Mouse (Mus musculus): Measurements from ENCODE around the gene Snx4.
"Not testable (repeated sequence)": the region's sequence is repeated elsewhere in the genome, so short reads cannot be mapped to it uniquely, and the experiment has no call there.

The Snx4 gene

DNA sequence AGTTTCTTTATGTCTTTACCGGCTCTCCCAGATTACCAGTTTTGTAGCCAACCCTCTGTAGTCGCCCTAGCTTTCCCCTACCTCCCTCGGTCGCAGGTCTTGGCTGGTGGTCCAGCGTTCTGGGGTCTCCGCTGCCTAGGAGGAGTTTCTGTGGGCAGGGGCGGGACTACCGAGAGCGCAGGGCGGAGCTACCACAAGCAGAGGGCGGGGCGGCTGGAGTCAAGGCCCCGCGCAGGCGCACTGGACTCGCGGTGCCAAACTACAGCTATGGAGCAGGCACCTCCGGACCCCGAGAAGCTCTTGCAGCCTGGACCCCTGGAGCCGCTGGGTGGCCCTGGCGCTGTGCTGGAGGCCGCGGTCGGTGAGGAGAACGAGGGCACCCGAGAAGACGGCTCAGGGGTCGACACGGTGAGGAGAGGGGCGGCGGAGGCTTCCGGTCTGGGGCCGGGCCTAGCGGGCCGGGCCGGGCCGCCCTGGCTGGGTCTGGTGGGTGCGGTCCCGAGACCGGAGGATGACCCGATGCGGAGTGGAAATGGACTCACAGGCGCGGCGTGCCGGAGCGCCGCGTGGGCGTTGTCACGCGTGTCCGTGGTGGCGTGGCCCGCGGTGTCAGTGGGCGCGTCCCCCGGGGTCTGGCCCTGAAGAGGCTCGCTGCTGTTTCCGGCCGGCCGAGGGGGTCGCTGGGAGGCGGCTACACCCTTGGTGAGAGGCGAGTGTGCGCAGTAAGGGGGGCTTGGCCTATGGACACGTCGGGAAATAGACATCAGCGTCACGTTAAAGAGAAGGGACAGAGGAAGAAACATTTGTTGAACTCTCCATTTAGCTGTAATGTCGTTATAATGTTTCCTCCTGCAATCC is at the start of gene Snx4:
TSS of gene Snx4 (plus strand) at position 249 of the 858 bp plus-strand sequence.
- peak; percentile 94 for DNase-seq (ENCODE audit: low spot score)

DNA sequence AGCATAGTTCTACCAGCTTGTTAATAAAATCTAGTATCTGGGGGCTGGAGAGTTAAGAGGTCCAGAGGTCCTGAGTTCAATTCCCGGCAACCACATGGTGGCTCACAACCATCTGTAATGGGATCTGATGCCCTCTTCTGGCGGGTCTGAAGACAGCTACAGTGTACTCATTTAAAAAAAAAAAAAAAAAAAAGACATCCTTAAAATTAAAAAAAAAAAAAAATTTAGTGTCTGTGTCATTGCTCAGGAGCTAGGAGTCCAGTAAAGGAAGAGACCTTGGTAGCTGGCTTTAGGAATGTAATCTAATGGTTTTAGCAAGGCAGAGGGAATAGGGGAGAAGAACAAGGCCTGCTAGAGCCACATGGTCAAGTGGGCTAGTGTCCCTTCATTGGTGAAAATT is 40.4 kb upstream of the Snx4 start:
- DNase-seq (ENCODE audit: low spot score): no peak

DNA sequence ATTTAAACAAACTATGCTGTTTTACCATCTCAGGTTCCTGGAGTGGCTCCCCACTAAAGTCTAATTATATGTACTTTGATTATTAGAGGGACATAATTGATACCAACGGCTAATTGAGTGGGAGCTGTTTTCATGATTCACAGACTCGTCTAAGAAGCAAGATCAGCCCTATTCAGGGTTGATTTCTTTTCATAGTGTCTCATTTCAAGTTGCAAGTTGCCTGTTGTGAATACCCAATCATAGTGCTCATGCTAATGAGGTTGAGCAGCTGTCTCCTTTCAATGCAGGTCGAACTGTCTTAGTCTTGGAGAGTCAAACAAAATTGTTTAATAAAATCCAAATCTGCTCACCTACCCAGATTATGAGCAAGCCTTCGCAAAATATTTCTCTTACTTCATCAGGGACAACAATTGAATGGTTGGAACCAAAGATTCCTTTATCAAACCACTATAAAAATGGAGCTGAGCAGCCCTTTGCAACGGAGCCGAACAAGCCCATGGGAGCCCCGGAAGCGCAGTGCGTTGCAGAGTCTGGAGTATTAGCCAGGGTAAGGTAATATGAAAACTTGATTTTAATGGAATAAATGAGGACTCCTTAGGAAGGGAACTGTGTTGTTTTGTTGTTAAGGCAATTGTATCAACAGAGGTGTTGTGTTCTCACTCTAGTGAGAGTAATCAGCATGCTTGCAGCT is 34.8 kb upstream of the Snx4 start:
- DNase-seq (ENCODE audit: low spot score): no peak

DNA sequence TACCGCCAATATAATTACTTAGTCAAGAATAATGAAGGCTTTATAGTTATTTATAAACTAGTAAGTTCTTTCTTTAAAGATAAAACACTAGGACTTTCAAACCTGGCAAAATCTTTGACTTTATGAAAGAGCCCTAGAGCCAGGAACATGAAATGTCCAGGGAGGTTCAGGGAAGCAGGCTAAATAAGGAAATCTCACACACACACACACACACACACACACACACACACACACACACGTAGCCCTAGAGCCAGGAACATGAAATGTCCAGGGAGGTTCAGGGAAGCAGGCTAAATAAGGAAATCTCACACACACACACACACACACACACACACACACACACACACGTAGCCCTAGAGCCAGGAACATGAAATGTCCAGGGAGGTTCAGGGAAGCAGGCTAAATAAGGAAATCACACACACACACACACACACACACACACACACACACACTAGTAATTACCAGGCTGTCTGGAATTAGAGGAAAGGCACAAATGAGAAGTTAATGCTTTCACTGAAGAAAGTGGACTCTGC is 33.6 kb upstream of the Snx4 start:
- not testable (repeated sequence) for DNase-seq (ENCODE audit: low spot score)

DNA sequence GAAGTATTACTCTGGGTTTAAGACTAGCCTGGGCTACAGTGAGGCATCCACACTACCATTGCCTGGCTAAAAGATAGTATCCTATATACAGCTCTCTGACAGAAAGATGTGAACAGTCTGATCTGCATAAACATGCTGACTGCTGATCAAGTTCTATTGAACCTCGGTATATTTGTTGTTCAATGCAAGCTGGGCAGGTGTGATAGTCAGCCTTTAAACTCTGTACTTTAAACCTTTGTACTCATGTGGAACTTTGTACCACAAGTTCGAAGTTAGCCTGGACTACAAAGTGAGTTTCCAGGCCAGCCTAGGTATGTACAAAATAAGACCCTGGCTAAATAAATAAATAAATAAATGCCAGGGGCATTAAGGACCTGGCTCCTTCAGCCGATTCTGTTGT is 28.8 kb upstream of the Snx4 start:
- no peak for DNase-seq (ENCODE audit: low spot score)

DNA sequence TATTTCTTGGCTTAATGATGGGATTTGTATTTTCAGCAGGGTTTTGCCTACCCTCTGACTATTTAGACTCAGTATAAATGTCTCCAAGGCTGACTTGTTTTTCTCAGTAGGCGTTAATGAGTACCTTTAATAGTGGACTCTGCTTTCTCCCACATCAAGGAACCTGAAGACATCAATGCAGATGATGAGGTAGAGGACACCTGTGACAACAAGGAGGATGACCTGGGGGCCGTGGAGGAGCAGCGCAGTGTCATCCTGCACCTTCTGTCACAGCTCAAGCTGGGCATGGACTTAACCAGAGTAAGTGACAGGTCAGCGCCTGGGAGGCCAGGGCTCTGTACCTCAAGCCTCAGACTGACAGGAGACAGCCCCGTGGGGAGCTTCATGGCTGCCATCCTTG is 26.9 kb upstream of the Snx4 start:
- no peak for DNase-seq (ENCODE audit: low spot score)

DNA sequence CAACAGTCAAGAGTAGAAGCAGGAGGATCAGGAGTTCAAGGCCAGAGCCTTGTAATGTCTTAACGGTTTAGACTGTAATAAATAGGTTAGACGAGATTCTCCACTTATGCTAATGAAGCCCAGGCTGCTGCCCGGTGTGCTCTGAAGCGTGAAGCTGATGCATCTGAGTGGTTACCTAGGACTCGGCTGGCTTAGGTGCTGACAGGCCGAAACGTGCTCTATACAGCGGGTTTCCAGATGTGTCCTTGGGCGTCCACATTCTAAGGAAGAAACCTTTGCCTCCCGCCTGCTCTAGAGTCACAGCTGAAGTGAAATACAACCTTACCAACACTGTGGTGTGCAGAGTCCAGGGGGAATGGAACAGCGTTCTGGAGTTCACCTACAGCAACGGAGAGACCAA is 17.1 kb upstream of the Snx4 start:
- DNase-seq (ENCODE audit: low spot score): no peak

DNA sequence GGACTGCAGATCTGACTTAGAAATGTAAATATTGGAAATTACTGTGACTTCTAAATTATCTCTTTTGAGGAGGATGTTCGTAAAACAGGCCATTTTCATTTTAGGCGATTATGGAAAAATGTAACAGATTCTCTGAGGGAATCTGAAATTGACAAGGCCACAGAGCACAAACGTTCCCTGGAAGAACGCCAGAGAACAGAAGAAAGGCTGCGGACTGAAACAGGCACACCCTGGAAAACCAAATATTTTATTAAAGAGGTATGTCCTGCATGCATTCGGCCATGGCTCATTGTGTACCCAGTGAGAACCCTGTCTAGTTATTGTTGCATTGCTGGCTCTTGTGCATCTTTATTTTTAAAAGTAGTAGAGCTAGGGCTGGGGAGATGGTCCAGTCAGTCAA is 15.1 kb upstream of the Snx4 start:
- no peak for DNase-seq (ENCODE audit: low spot score)

DNA sequence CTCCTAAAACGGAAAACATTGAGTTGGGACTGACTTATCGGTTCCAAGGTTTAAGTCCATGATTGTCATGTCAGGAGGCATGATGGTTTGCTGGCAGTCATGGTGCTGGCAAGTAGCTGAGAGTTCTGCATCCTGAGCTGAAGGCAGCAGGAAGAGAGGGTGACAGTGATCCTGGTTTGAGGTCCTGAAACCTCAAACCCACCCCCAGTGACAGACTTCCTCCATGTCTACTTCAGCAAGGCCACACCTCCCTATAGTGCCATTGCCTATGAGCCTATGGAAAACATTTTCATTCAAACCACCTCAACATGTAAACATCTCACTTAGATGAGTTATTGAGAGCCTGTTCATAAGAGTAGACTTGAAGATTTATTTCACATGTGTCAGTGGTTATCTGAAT is 11.9 kb upstream of the Snx4 start:
- DNase-seq (ENCODE audit: low spot score): no peak

DNA sequence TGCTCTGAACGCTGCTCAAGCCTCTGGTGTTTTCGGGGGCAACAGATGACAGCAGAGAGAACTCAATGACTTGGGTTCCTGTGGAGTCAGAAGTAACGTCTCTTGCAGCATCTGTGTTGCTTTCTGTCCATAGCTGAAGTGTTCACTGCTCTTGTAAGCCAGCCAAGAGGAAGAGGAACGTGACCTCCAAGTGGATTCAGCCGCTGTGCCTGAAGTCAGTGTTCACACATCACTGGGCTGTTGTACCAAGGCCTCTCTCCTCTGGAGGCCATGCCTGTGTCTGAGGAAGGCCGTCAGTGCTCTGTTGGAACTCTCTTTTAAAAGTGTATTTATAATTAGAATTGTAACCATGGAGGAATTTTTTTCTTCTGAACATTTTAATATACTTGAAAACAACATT is 9.2 kb upstream of the Snx4 start:
- peak; percentile 36 for DNase-seq (ENCODE audit: low spot score)

DNA sequence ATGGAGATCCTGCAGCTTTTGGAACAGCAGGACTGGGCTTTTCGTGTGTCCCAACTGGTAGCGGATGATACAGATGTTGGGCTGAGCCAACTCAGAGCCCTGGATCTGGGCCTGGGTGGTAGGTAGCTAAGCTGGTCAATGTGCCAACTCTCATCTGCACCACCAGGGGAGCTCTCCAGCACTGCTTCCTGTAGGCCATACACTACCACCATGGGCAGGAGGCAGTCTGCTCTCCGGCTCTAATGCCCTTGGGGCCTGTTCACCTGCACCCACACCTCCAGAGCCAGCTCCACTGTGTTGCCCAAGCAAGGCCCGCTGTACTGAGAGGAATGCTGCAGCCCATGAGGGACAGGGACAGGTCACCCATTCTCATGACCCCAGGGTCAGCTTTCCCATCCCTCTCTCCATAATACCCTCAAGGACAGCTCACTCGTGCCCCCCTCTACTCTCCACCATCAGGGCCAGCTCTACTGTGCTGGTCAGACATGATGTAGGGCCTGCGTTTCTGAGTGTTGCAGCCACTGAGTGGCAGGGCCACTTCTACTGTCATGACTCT is 7.0 kb upstream of the Snx4 start:
- no peak for DNase-seq (ENCODE audit: low spot score)

DNA sequence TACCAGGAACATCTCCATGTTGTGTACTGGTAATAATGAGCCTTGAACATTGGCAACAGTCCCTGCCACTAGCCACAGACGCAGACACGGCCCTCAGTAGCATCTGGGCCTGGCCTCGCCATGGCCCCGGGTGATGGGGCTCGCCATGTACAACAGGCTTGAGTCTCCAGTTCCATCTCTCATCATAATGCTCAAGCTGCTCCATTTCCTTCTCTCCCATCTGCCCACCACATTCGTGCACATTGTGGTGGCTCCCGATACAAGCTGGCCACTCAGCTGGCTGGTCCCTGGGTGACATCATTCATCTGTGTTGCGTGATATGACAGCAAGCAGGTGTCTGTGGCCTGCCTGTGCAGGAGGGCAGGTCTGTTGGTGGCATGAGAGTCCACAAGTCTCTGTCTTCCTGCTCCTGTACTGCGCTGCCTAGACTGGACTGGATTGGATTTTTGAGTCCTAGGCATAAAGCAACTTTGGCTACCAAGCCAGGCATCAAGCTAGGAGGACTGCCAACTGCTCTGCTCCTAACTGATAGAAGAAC is 6.2 kb upstream of the Snx4 start:
- no peak for DNase-seq (ENCODE audit: low spot score)

DNA sequence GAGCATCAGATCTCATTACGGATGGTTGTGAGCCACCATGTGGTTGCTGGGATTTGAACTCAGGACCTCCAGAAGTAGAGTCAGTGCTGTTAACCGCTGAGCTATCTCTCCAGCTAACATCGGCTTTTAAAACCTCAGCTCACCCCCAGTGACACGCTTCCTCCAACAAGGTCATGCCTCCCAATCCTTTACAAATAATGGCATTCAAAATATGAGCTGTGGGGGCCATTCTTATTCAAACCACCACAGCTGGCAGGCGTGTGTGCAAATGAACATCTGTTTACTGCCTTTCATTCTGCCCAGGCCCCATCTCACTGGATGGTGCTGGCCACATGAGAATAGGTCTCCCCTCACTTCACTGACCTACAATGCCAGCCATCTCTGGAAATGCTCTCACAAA is 4.7 kb upstream of the Snx4 start:
- DNase-seq (ENCODE audit: low spot score): no peak

DNA sequence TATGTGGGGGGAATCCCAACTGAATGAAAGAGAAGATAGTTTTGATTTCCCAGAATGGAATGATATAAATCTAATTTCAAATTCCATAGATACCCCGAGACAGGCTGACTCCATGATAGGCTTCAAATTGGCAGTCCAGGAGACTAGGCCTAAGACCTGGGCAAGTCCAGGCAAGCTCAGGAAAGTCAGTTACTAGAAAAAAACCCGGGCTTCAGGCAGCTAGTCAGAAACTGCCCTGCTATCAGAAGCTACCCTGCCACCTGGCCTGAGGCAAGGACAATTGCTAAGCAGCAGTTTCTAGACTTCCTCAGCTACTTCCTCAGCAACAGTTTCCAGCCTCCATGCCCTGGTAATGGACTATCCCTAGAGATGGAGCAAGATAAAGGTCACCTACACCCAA is 4.2 kb upstream of the Snx4 start:
- DNase-seq (ENCODE audit: low spot score): no peak

DNA sequence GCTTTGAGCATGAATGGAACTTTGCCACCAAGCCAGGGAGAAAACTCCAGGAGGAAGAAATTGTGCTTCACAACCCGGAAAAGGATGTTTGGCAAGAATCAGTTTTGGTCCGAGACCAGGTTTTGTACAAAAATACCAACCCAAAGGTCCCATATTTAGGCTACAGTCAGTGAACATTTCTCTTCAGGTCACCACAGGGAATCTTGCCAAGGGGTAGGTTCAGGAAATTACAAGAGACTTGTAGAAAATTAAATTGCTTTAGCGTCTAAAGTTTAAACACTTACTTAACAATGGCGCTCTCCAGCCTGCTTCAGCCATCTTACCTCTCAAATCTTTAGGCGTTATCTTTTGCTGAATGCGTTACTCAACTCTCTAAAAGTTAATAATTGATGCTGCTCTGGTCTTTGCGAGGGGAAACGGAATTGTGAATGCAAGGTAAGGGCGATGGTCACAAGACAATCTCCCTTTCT is 556 bp upstream of the Snx4 start:
- DNase-seq (ENCODE audit: low spot score): no peak

DNA sequence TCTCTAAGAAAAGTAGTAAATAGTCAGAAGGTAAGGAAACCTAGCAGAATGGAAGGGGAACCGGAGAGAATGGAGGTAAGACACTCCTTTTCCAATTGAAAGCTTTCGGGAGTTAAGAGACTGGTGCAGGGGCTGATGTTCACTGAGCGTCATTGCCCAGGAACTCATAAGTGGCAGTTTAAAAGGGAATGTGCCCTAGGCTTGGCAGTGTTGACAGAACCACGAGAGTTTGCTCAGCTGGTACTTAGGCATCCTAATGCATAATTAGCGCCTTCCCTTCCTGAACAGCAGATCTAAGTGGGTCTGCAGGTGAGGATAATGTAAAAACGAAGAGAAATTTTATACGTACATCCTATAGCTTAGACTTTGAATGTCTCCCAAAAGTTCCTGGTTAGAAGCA is 4.4 kb downstream of the Snx4 start:
- DNase-seq (ENCODE audit: low spot score): no peak

DNA sequence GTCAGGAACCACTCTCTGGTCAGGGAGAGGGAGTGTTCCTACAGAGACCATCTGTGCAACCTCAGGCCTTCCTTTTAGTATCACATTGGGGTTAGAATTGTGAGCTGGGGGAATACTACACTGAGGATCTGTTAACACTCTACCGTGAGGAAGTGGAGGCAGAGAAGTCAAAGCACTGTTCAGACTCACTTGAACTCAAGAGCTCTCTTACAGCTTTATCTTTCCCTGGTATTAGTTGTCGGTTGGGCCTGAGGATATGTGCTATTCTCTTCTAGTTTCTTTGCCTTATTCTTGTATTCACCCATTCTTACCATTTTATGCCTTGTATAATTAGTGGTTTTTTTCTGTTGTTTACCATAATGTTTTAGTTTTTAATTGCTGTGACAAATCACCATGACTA is 7.3 kb downstream of the Snx4 start:
- no peak for DNase-seq (ENCODE audit: low spot score)

DNA sequence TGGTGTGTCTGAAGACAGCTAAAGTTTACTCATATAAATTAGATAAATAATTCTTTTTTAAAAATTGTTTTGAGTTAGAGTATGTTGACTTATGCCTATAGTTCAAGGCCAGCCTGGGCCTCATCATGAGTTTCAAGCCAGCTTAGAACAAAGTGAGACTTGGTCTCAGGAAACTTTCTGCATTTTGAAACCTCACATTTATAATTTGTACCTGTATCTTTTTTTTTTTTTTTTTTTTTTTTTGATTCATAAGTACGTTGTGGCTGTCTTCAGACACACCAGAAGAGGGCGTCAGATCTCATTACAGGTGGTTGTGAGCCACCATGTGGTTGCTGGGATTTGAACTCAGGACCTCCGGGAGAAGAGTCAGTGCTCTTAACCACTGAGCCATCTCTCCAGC is 8.6 kb downstream of the Snx4 start:
- no peak for DNase-seq (ENCODE audit: low spot score)

DNA sequence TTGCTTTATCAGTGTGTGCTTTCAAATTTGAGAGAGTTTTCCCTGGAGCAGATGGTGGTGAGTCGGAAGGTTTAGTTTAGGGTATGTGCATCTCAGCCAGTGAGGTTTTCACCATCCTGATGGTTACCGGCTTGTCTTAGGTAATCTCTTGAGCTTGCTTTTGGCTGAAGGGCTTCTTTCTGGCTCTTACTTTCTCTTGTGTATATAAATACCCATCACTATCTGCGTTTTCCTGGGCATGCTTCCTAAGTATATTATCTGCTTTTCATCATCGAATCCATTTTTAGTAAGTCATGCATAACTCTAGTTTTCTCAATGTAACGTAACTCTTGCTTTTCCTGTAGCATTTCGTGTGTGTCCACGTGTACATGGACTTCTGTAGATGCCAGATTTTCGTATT is 9.6 kb downstream of the Snx4 start:
- DNase-seq (ENCODE audit: low spot score): no peak

DNA sequence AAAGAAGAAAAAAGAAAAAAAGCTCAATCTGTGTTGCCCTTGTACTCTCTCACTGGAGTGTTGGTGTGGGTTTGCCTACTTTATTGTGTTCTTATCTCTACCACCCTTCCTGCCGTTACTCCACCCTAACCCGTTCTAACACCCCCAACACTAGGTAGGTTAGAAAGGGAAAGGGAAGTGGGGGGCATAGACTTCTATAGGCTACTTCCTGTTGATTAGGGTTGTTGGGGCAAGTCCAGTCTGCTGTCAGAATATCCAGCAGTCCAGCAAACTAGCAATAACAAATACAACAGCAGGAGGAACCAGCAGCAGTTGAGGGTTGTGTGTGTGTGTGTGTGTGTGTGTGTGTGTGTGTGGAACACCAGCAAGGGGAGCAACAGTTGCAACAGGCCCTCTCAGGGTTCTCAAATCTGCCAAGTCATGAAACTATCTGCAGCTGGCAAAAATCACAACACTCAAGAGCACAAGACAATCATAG is 10.4 kb downstream of the Snx4 start:
- no peak for DNase-seq (ENCODE audit: low spot score)

DNA sequence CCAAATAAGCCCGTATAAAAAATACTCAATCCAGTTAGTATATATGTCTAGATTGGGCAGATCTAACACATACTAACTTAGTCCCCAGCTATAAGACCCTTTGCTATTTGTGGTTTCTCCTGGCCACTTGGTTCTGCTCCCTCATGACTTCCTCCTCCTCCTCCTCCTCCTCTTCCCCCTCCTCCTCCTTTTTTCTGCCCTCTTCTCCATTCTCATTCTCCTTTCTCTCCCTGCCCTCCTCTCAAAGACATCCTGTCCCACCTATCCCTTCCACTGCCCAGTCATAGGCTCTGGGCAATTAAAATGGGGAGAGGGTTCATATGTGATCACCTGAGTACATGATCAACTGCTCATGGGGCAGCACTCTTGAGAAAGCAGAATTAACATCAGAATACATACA is 10.9 kb downstream of the Snx4 start:
- no peak for DNase-seq (ENCODE audit: low spot score)

DNA sequence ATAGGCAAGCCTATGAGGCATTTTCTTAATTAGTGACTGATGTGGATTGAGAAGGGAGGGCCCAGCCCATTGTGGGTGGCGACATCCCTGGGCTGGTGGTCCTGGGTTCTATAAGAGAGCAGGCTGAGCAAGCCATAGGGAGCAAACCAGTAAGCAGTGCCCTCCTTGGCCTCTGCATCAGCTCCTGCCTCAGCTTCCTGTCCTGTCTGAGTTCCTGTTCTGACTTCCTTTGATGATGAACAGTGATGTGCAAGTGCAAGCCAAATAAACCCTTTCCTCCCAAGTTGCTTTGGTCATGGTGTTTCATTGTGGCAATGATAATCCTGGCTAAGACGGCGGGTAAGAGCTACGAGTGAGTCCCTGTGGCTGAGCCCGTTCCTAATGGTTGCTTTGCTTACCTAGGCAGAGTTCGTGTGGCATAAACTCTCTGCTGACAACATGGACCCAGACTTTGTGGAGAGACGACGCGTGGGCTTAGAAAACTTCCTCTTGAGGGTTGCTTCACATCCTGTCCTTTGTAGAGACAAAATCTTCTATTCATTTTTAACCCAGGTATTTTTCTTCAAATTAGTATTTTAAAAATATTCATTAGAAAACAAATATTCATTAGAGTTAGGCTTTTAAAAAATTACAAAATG is 16.5 kb downstream of the Snx4 start:
- DNase-seq (ENCODE audit: low spot score): no peak

All from ovary, postnatal 36 days (tissue).